Mouse (Mus musculus): Measurements from ENCODE around the gene Ccdc171. TPM values are rescaled to one million over a fixed set of nuclear protein-coding genes. Genes with fewer than 3 reads are reported as not detected.
"Not testable (repeated sequence)": the region's sequence is repeated elsewhere in the genome, so short reads cannot be mapped to it uniquely, and the experiment has no call there.

Gene Ccdc171
- 2.0 and 3.3 TPM in 2 replicates for polyA plus RNA-seq (2015; fragmentation: Nextera tagmentation; extraction: Ambion mirVana)

- Histone ChIP-seq H3K4me3 (ENCODE audit: low read depth, low read length) (peak within 1 kb of the TSS; percentile 82), H3K27me3 (replicated peaks; ENCODE audit: insufficient read depth, low read length) (no peaks in the 10 kb centered on the region), H3K9ac (replicated peaks; ENCODE audit: low read depth) (peak within 1 kb of the TSS; percentile 62), H3K27ac (ENCODE audit: low read length) (peak within 1 kb of the TSS; percentile 86), H3K9me3 (ENCODE audit: low read length) (no peaks in the 10 kb centered on the region), H3K4me2 (replicated peaks; ENCODE audit: low read depth, low read length) (peak within 1 kb of the TSS; percentile 95), H3K4me1 (ENCODE audit: insufficient read depth, low read depth, low read length) (no peaks in the 10 kb centered on the region), H3K36me3 (ENCODE audit: insufficient read depth, low read length) (no peaks in the 10 kb centered on the region)
- 2% methylated on average over 70 of the region's 73 CpGs for WGBS
- DNase-seq (ENCODE audit: low spot score) (peak; percentile 97), ATAC-seq (peak; percentile 98)
- TF ChIP-seq CTCF (IDR thresholded peaks at IDR 0.05) (0 out of 2 replicates have a peak, but pooled peaks have one; percentile 2), EP300 (IDR thresholded peaks at IDR 0.05) (no peak)
These were observed at the start of gene Ccdc171 for GRCm38 (mm10) chr4:83524843-83525689. TSS of gene Ccdc171 (plus strand) at chr4:83525545.

GRCm38 (mm10) chr4:83485250-83485649 lies 40.1 kb upstream of the Ccdc171 start:
- 26% methylated on average over 12 of the region's 12 CpGs for WGBS
- H3K27me3 ChIP-seq (replicated peaks; ENCODE audit: insufficient read depth, low read length): no peaks in the 10 kb centered on the region
- H3K9me3 ChIP-seq (ENCODE audit: low read length): no peaks in the 10 kb centered on the region
- H3K36me3 ChIP-seq (ENCODE audit: insufficient read depth, low read length): no peaks in the 10 kb centered on the region; the same call in 1 of the 2 replicates
- 0 out of 2 replicates have a peak overlapping the region, but pooled peaks have one; percentile 83 for H3K9ac ChIP-seq (replicated peaks; ENCODE audit: low read depth)
- H3K4me1 ChIP-seq (ENCODE audit: insufficient read depth, low read depth, low read length): peaks cover 4% of the 10 kb centered on the region; the same call in 1 of the 2 replicates
- no peak for DNase-seq (ENCODE audit: low spot score)
- TF ChIP-seq CTCF (IDR thresholded peaks at IDR 0.05) (no peak), EP300 (IDR thresholded peaks at IDR 0.05) (no peak)
- H3K27ac ChIP-seq (ENCODE audit: low read length): no peak overlapping the region
- peak overlapping the region; percentile 92 for H3K4me2 ChIP-seq (replicated peaks; ENCODE audit: low read depth, low read length)
- no peak for ATAC-seq
- peak overlapping the region; percentile 96 for H3K4me3 ChIP-seq (ENCODE audit: low read depth, low read length)

GRCm38 (mm10) chr4:83485735-83486116 lies 39.6 kb upstream of the Ccdc171 start:
- Histone ChIP-seq H3K9ac (replicated peaks; ENCODE audit: low read depth) (peak overlapping the region; percentile 83), H3K4me3 (ENCODE audit: low read depth, low read length) (peak overlapping the region; percentile 96), H3K27ac (ENCODE audit: low read length) (peak overlapping the region; percentile 97), H3K36me3 (ENCODE audit: insufficient read depth, low read length) (no peaks in the 10 kb centered on the region; the same call in 1 of the 2 replicates), H3K27me3 (replicated peaks; ENCODE audit: insufficient read depth, low read length) (no peaks in the 10 kb centered on the region), H3K4me2 (replicated peaks; ENCODE audit: low read depth, low read length) (peak overlapping the region; percentile 92), H3K9me3 (ENCODE audit: low read length) (no peaks in the 10 kb centered on the region), H3K4me1 (ENCODE audit: insufficient read depth, low read depth, low read length) (peaks cover 4% of the 10 kb centered on the region; the same call in 1 of the 2 replicates)
- 0% methylated on average over 22 of the region's 40 CpGs for WGBS
- TF ChIP-seq CTCF (IDR thresholded peaks at IDR 0.05): peak; percentile 79
- no peak for TF ChIP-seq EP300 (IDR thresholded peaks at IDR 0.05)
- DNase-seq (ENCODE audit: low spot score): peak; percentile 91
- peak; percentile 78 for ATAC-seq

GRCm38 (mm10) chr4:83486117-83486901 lies 39.0 kb upstream of the Ccdc171 start, which contains the start of gene Psip1:
TSS of gene Psip1 (minus strand) at chr4:83486459.
- DNase-seq (ENCODE audit: low spot score) (peak; percentile 83), ATAC-seq (peak; percentile 91)
- H3K4me2 ChIP-seq (replicated peaks; ENCODE audit: low read depth, low read length): peak within 1 kb of the TSS; percentile 92
- H3K27ac ChIP-seq (ENCODE audit: low read length): peak within 1 kb of the TSS; percentile 97
- under 1% methylated on average over 58 of the region's 86 CpGs for WGBS
- no peaks in the 10 kb centered on the region for H3K27me3 ChIP-seq (replicated peaks; ENCODE audit: insufficient read depth, low read length)
- H3K9ac ChIP-seq (replicated peaks; ENCODE audit: low read depth): peak within 1 kb of the TSS; percentile 83
- no peak for TF ChIP-seq EP300 (IDR thresholded peaks at IDR 0.05)
- peak; percentile 62 for TF ChIP-seq CTCF (IDR thresholded peaks at IDR 0.05)
- peaks cover 4% of the 10 kb centered on the region; the same call in 1 of the 2 replicates for H3K4me1 ChIP-seq (ENCODE audit: insufficient read depth, low read depth, low read length)
- peak within 1 kb of the TSS; percentile 96 for H3K4me3 ChIP-seq (ENCODE audit: low read depth, low read length)
- no peaks in the 10 kb centered on the region; the same call in 1 of the 2 replicates for H3K36me3 ChIP-seq (ENCODE audit: insufficient read depth, low read length)
- H3K9me3 ChIP-seq (ENCODE audit: low read length): no peaks in the 10 kb centered on the region

- Histone ChIP-seq H3K27me3 (replicated peaks; ENCODE audit: insufficient read depth, low read length) (no peaks in the 10 kb centered on the region), H3K36me3 (ENCODE audit: insufficient read depth, low read length) (no peaks in the 10 kb centered on the region), H3K9me3 (ENCODE audit: low read length) (no peaks in the 10 kb centered on the region), H3K4me1 (ENCODE audit: insufficient read depth, low read depth, low read length) (peaks cover 4% of the 10 kb centered on the region; the same call in 1 of the 2 replicates), H3K4me2 (replicated peaks; ENCODE audit: low read depth, low read length) (no peak overlapping the region), H3K4me3 (ENCODE audit: low read depth, low read length) (no peak overlapping the region), H3K9ac (replicated peaks; ENCODE audit: low read depth) (no peak overlapping the region), H3K27ac (ENCODE audit: low read length) (no peak overlapping the region)
- ATAC-seq (no peak), DNase-seq (ENCODE audit: low spot score) (no peak)
- TF ChIP-seq EP300 (IDR thresholded peaks at IDR 0.05): no peak
- no peak for TF ChIP-seq CTCF (IDR thresholded peaks at IDR 0.05)
- WGBS: 36% methylated on average over 5 of the region's 5 CpGs
These were observed 36.2 kb upstream of the Ccdc171 start for GRCm38 (mm10) chr4:83489121-83489520.

GRCm38 (mm10) chr4:83493112-83493511 lies 32.2 kb upstream of the Ccdc171 start:
- TF ChIP-seq CTCF (IDR thresholded peaks at IDR 0.05) (peak; percentile 13; the same call in 1 of the 2 replicates), EP300 (IDR thresholded peaks at IDR 0.05) (no peak)
- ATAC-seq: no peak
- 92% methylated on average over 1 of the region's 1 CpGs for WGBS

GRCm38 (mm10) chr4:83497013-83497412 lies 28.3 kb upstream of the Ccdc171 start:
- WGBS: 86% methylated on average over 5 of the region's 5 CpGs
- not testable (repeated sequence) for H3K9me3 ChIP-seq (ENCODE audit: low read length); H3K9ac ChIP-seq (replicated peaks; ENCODE audit: low read depth); H3K4me2 ChIP-seq (replicated peaks; ENCODE audit: low read depth, low read length); H3K4me1 ChIP-seq (ENCODE audit: insufficient read depth, low read depth, low read length); DNase-seq (ENCODE audit: low spot score); H3K36me3 ChIP-seq (ENCODE audit: insufficient read depth, low read length); ATAC-seq; H3K27ac ChIP-seq (ENCODE audit: low read length); H3K27me3 ChIP-seq (replicated peaks; ENCODE audit: insufficient read depth, low read length); H3K4me3 ChIP-seq (ENCODE audit: low read depth, low read length)

More at GRCm38 (mm10) chr4:83493112-83493511, 32.2 kb upstream of the Ccdc171 start:
- Histone ChIP-seq H3K4me3 (ENCODE audit: low read depth, low read length) (no peak overlapping the region), H3K36me3 (ENCODE audit: insufficient read depth, low read length) (no peaks in the 10 kb centered on the region), H3K27ac (ENCODE audit: low read length) (no peak overlapping the region), H3K27me3 (replicated peaks; ENCODE audit: insufficient read depth, low read length) (no peaks in the 10 kb centered on the region), H3K9me3 (ENCODE audit: low read length) (no peaks in the 10 kb centered on the region), H3K4me1 (ENCODE audit: insufficient read depth, low read depth, low read length) (no peaks in the 10 kb centered on the region), H3K4me2 (replicated peaks; ENCODE audit: low read depth, low read length) (no peak overlapping the region), H3K9ac (replicated peaks; ENCODE audit: low read depth) (no peak overlapping the region)
- DNase-seq (ENCODE audit: low spot score): no peak

Data from lung, postnatal 0 days (tissue).